In genomic region chr9:13652389-13652877, GRCm38 (mm10) we compare ENCODE assay signal across 10 mouse cellular contexts.
DNase-seq lines count a peak whose midpoint lies in the region; ATAC-seq and TF ChIP-seq lines count a peak whose summit lies in the region.
"Had no signal": no experiment of that assay in that cellular context is flagged by ENCODE, and none has a peak within 500 bp of the region (broad histone marks: within the 10 kb centered on the region; RNA-seq: fewer than 3 reads in every experiment).

No protein-coding gene starts in this region.

- DNase-seq in kidney, adult 18-20 months, result no peak
- peak; percentile 33 for DNase-seq in ZHBTc4 (ENCODE audit: low read depth, low spot score)
- DNase-seq in forebrain, embryonic 11.5 days (ENCODE audit: low spot score), result no peak
- no peak for DNase-seq in left cerebral cortex, adult 2 months (ENCODE audit: extremely low spot score in 1 of 2, low spot score in 2 of 2)
- no peak for DNase-seq in B cell, adult 2 months
- DNase-seq in layer of hippocampus, postnatal 25 days (ENCODE audit: extremely low spot score in 1 of 2, low spot score in 1 of 2), result no peak
- DNase-seq: cerebellum, postnatal 36 days had no signal

- H3K4me1 ChIP-seq in kidney, embryonic 14.5 days (ENCODE audit: control insufficient read depth, insufficient read depth, low read length), result peaks cover 5% of the 10 kb centered on the region; the same call in 1 of the 2 replicates
- H3K4me1 ChIP-seq in forebrain, embryonic 11.5 days (replicated peaks; ENCODE audit: control insufficient read depth, insufficient read depth, low read length), result peaks cover 10% of the 10 kb centered on the region
- peaks cover 13% of the 10 kb centered on the region for H3K4me1 ChIP-seq in midbrain, embryonic 12.5 days

- H3K36me3 ChIP-seq in kidney, embryonic 14.5 days (ENCODE audit: control insufficient read depth, insufficient read depth, low read length), result no peaks in the 10 kb centered on the region
- no peaks in the 10 kb centered on the region for H3K36me3 ChIP-seq in forebrain, embryonic 11.5 days (ENCODE audit: control insufficient read depth, insufficient read depth, low read length)
- no peaks in the 10 kb centered on the region for H3K36me3 ChIP-seq in midbrain, embryonic 12.5 days

- no peaks in the 10 kb centered on the region for H3K9me3 ChIP-seq in kidney, embryonic 14.5 days (ENCODE audit: control insufficient read depth, low read length)
- H3K9me3 ChIP-seq in forebrain, embryonic 11.5 days (ENCODE audit: control insufficient read depth, low read length), result no peaks in the 10 kb centered on the region
- no peaks in the 10 kb centered on the region for H3K9me3 ChIP-seq in midbrain, embryonic 12.5 days

- no peak overlapping the region for H3K9ac ChIP-seq in kidney, embryonic 14.5 days (ENCODE audit: low read depth, low read length)
- H3K9ac ChIP-seq in forebrain, embryonic 11.5 days (ENCODE audit: low read length), result peak overlapping the region; percentile 45
- H3K9ac ChIP-seq in midbrain, embryonic 12.5 days (replicated peaks), result peak overlapping the region; percentile 41

- 50% methylated on average over 8 of the region's 8 CpGs for WGBS in kidney, embryonic 14.5 days
- 20% methylated on average over 8 of the region's 8 CpGs for WGBS in forebrain, embryonic 11.5 days
- 12% methylated on average over 8 of the region's 8 CpGs for WGBS in midbrain, embryonic 12.5 days

- no peak overlapping the region for H3K4me2 ChIP-seq in kidney, embryonic 14.5 days (replicated peaks; ENCODE audit: low read depth, low read length)
- H3K4me2 ChIP-seq in forebrain, embryonic 11.5 days (ENCODE audit: low read depth, low read length, severe bottlenecking), result peak overlapping the region; percentile 24; the same call in 1 of the 2 replicates
- peak overlapping the region; percentile 34 for H3K4me2 ChIP-seq in midbrain, embryonic 12.5 days (replicated peaks)

- peak; percentile 65; the same call in 1 of the 2 replicates for ATAC-seq in kidney, embryonic 14.5 days (ENCODE audit: low FRiP score, low TSS enrichment)
- peak; percentile 72 for ATAC-seq in forebrain, embryonic 11.5 days (replicated peaks; ENCODE audit: low FRiP score)
- ATAC-seq in midbrain, embryonic 12.5 days (ENCODE audit: low FRiP score, low read depth), result peak; percentile 72

- no peak for TF ChIP-seq CTCF in left cerebral cortex, adult 2 months (IDR thresholded peaks at IDR 0.05)

- H3K27me3 ChIP-seq in kidney, embryonic 14.5 days (ENCODE audit: control insufficient read depth, insufficient read depth, low read length), result no peaks in the 10 kb centered on the region
- no peaks in the 10 kb centered on the region for H3K27me3 ChIP-seq in forebrain, embryonic 11.5 days (ENCODE audit: control insufficient read depth, insufficient read depth, low read length)
- 0 out of 2 replicates have a peak, but pooled peaks cover 11% of the 10 kb centered on the region for H3K27me3 ChIP-seq in midbrain, embryonic 12.5 days
- H3K27me3 ChIP-seq: CH12.LX had no signal

- no peak overlapping the region for H3K27ac ChIP-seq in kidney, embryonic 14.5 days (ENCODE audit: low read depth, low read length)
- H3K27ac ChIP-seq in forebrain, embryonic 11.5 days (ENCODE audit: low read depth, low read length), result peak overlapping the region; percentile 59
- H3K27ac ChIP-seq in midbrain, embryonic 12.5 days (replicated peaks), result peak overlapping the region; percentile 79
- no peak overlapping the region for H3K27ac ChIP-seq in left cerebral cortex, adult 2 months

- intact Hi-C loops in left cerebral cortex, adult 2 months (cut with DNase I), result loop anchor here (5.0 kb wide), 1 partner anchor 65 kb away; no protein-coding TSS in a partner anchor

- no peak overlapping the region for H3K4me3 ChIP-seq in kidney, embryonic 14.5 days (ENCODE audit: low read length)
- H3K4me3 ChIP-seq in forebrain, embryonic 11.5 days (ENCODE audit: low read depth, low read length), result no peak overlapping the region
- no peak overlapping the region for H3K4me3 ChIP-seq in midbrain, embryonic 12.5 days
- H3K4me3 ChIP-seq in left cerebral cortex, adult 2 months, result no peak overlapping the region

Comparison
In these comparisons a context has a peak if more than half of its experiments do, and no peak if none do; other contexts are left out.
1. H3K27ac ChIP-seq: peak in forebrain, embryonic 11.5 days (single experiment) and midbrain, embryonic 12.5 days (single experiment); none in kidney, embryonic 14.5 days (single experiment) and left cerebral cortex, adult 2 months (single experiment).
2. Peak in every context shown above with its lines, with median percentiles within 50 percentile points of each other: ATAC-seq.